Mouse (Mus musculus): ENCODE data around the gene Cdhr5.

DNA sequence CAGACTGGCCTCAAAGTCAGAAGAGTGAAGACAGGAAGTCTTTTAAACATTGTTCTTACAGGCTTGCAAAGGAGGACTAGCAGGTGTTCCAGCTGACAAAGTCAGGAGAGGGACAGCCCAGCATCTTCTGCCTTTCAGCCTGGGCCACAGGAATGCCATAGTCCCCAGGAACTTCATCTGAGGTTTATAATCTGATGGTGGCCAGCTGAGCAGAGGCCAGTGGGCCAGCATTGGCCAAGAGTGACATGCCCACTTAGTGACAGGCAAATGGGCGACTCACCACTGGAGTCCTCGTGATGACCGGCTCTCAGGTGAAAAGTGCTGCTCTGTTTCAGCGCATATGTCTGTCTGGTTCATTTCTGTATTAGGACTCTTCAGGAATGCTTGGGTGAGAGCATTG, 46.0 kb downstream of the Cdhr5 start:
- no peak for TF ChIP-seq POLR2A (IDR thresholded peaks at IDR 0.05; ENCODE audit: low read depth, low read length)
- no peak for TF ChIP-seq CTCF (IDR thresholded peaks at IDR 0.05; ENCODE audit: extremely low read depth, insufficient read length, insufficient replicate concordance, low read depth, low read length)

Measured in small intestine, adult 2 months (tissue).